Mouse (Mus musculus) stomach, embryonic 14.5 days (tissue): Measurements from ENCODE around the gene Gbp2. TPM values are rescaled to one million over a fixed set of nuclear protein-coding genes. Genes with fewer than 3 reads are reported as not detected.
A peak's percentile ranks its signal among the peaks of the same experiment; 100 is the strongest.

ENCODE experiments used
- ATAC-seq: fragments of 200-750 bp; cut with Nextera tagmentation; 2 replicates; pipeline ENCODE4 v1.8.0; 2017; ENCODE audit warnings: low read depth, moderate TSS enrichment; ENCODE audit not compliant: insufficient number of reproducible peaks, insufficient read depth, low FRiP score
- H3K27ac ChIP-seq: fragments of 300-500 bp; sonication (generic); 2 replicates; pipeline ENCODE4 v1.5.1; 2014; ENCODE audit warnings: mild to moderate bottlenecking, low read length, moderate library complexity, mixed read lengths
- H3K27me3 ChIP-seq: fragments of 300-500 bp; sonication (generic); 2 replicates; pipeline ENCODE4 v1.6.1; 2014; ENCODE audit warnings: low read length, control low read depth, mixed read lengths; ENCODE audit not compliant: control insufficient read depth, insufficient read depth
- H3K36me3 ChIP-seq: fragments of 300-500 bp; sonication (generic); 2 replicates; pipeline ENCODE4 v1.6.1; 2014; ENCODE audit warnings: mild to moderate bottlenecking, control low read depth, low read length, moderate library complexity, mixed read lengths; ENCODE audit not compliant: control insufficient read depth, insufficient read depth
- H3K4me1 ChIP-seq: fragments of 300-500 bp; sonication (generic); 2 replicates; pipeline ENCODE4 v1.6.1; 2014; ENCODE audit warnings: low read length, control low read depth, mixed read lengths; ENCODE audit not compliant: control insufficient read depth, insufficient read depth
- H3K4me2 ChIP-seq: fragments of 300-500 bp; sonication (generic); replicated peaks from 2 replicates; pipeline ENCODE4 v1.6.1; 2014; ENCODE audit warnings: low read depth, low read length, control low read depth
- H3K4me3 ChIP-seq: fragments of 300-500 bp; sonication (generic); 2 replicates; pipeline ENCODE4 v1.5.1; 2014; ENCODE audit warnings: low read depth, low read length, control low read depth
- H3K9ac ChIP-seq: fragments of 300-500 bp; sonication (generic); replicated peaks from 2 replicates; pipeline ENCODE4 v1.6.1; 2014; ENCODE audit warnings: low read depth, mild to moderate bottlenecking, control low read depth, low read length, moderate library complexity, mixed read lengths
- H3K9me3 ChIP-seq: fragments of 300-500 bp; sonication (generic); 2 replicates; pipeline ENCODE4 v1.6.1; 2016; ENCODE audit warnings: low read depth, low read length, control low read depth; ENCODE audit not compliant: control insufficient read depth
- WGBS: fragments of 180-500 bp; shearing (Covaris S2); extraction: QIAGEN DNeasy Blood & Tissue Kit; methylation state at CpG from one replicate; pipeline ENCODE4 v1.1.7; 2014; 5-methylcytosine and 5-hydroxymethylcytosine counted together
- polyA plus RNA-seq: library from polyadenylated mRNA; unstranded; fragments of >200 nt; fragmentation: Nextera tagmentation; extraction: Ambion mirVana; gene quantifications from 2 replicates; pipeline ENCODE4 v1.2.1, GENCODE M21; 2014

Gene Gbp2
- polyA plus RNA-seq: 3.3 and 3.7 TPM in 2 replicates

- H3K4me3 ChIP-seq: peak within 1 kb of the TSS; percentile 8; the same call in 1 of the 2 replicates
- H3K9ac ChIP-seq: no peak within 1 kb of the TSS
- 36% methylated on average over 4 of the region's 4 CpGs for WGBS
- no peaks in the 10 kb centered on the region for H3K9me3 ChIP-seq
- H3K4me2 ChIP-seq: peak within 1 kb of the TSS; percentile 33
- peak; percentile 61 for ATAC-seq
- H3K27me3 ChIP-seq: no peaks in the 10 kb centered on the region
- H3K27ac ChIP-seq: no peak within 1 kb of the TSS; the same call in 1 of the 2 replicates
- no peaks in the 10 kb centered on the region for H3K4me1 ChIP-seq
- no peaks in the 10 kb centered on the region for H3K36me3 ChIP-seq
These were observed at the start of gene Gbp2 for GRCm38 (mm10) chr3:142620111-142620955. Gbp2 (plus strand) TSS chr3:142620602.

DNA sequence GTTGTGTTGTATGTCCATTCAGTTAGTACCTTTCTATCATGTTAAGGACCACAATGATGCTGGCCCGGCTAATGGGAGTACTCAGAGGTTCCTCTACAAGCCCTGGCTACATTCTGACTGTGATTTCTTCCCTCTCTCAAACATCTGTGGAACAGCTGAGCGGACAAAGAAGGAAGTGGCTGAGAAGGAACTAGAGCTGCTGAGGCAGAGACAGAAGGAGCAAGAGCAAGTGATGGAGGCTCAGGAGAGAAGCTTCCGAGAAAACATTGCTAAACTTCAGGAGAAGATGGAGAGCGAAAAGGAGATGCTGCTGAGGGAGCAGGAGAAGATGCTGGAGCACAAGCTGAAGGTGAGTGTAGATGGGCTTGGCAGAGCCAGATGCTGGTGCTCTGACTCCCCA is 49.7 kb upstream of the Gbp2 start:
- no peaks in the 10 kb centered on the region for H3K27me3 ChIP-seq
- 90% methylated on average over 4 of the region's 4 CpGs for WGBS
- no peaks in the 10 kb centered on the region for H3K36me3 ChIP-seq
- ATAC-seq: no peak
- H3K4me3 ChIP-seq: no peak overlapping the region
- H3K4me2 ChIP-seq: no peak overlapping the region
- no peaks in the 10 kb centered on the region for H3K9me3 ChIP-seq
- no peak overlapping the region for H3K27ac ChIP-seq
- no peak overlapping the region for H3K9ac ChIP-seq
- H3K4me1 ChIP-seq: no peaks in the 10 kb centered on the region

DNA sequence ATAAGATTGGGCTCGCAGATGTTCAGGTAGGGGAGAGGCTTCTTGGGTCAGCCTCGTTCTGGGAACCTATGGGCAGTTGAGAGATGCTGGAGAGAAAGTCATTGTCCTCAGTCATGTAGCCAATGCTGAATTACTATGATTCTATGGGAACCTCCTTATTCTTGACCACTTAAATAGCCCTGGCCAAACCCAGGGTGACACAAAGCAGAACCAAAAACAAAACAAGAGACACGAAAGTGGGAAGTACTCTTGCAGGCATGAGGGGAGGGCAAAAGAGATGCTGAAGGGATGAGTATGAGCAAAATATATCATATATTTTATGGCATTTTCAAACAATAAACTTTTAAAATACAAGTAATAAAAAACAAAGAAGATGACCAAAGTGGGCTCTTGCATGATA is 43.3 kb upstream of the Gbp2 start:
- no peaks in the 10 kb centered on the region for H3K27me3 ChIP-seq
- 91% methylated on average over 3 of the region's 3 CpGs for whole genome bisulfite sequencing
- no peaks in the 10 kb centered on the region for H3K4me1 ChIP-seq
- no peak overlapping the region for H3K9ac ChIP-seq
- H3K4me3 ChIP-seq: no peak overlapping the region
- H3K36me3 ChIP-seq: no peaks in the 10 kb centered on the region
- H3K4me2 ChIP-seq: no peak overlapping the region
- H3K27ac ChIP-seq: no peak overlapping the region
- ATAC-seq: no peak
- H3K9me3 ChIP-seq: no peaks in the 10 kb centered on the region

GRCm38 (mm10) chr3:142578342-142578741 is 42.1 kb upstream of the Gbp2 start:
- Histone ChIP-seq H3K27ac (no peak overlapping the region), H3K9ac (no peak overlapping the region), H3K36me3 (no peaks in the 10 kb centered on the region), H3K27me3 (no peaks in the 10 kb centered on the region), H3K4me1 (no peaks in the 10 kb centered on the region), H3K4me3 (no peak overlapping the region), H3K4me2 (no peak overlapping the region), H3K9me3 (no peaks in the 10 kb centered on the region)
- WGBS: 89% methylated on average over 4 of the region's 4 CpGs
- ATAC-seq: no peak

- H3K9me3 ChIP-seq: no peaks in the 10 kb centered on the region
- ATAC-seq: no peak
- H3K27me3 ChIP-seq: no peaks in the 10 kb centered on the region
- H3K27ac ChIP-seq: no peak overlapping the region
- no peaks in the 10 kb centered on the region for H3K4me1 ChIP-seq
- H3K4me3 ChIP-seq: no peak overlapping the region
- H3K9ac ChIP-seq: no peak overlapping the region
- no peak overlapping the region for H3K4me2 ChIP-seq
- H3K36me3 ChIP-seq: no peaks in the 10 kb centered on the region
- WGBS: 87% methylated on average over 4 of the region's 4 CpGs
These were observed 37.3 kb upstream of the Gbp2 start for GRCm38 (mm10) chr3:142583067-142583466.

- Histone ChIP-seq H3K4me1 (no peaks in the 10 kb centered on the region), H3K4me2 (no peak overlapping the region), H3K9ac (no peak overlapping the region), H3K9me3 (no peaks in the 10 kb centered on the region), H3K4me3 (no peak overlapping the region), H3K36me3 (no peaks in the 10 kb centered on the region), H3K27ac (no peak overlapping the region), H3K27me3 (no peaks in the 10 kb centered on the region)
- no peak for ATAC-seq
These were observed 33.0 kb upstream of the Gbp2 start for GRCm38 (mm10) chr3:142587386-142587785.

DNA sequence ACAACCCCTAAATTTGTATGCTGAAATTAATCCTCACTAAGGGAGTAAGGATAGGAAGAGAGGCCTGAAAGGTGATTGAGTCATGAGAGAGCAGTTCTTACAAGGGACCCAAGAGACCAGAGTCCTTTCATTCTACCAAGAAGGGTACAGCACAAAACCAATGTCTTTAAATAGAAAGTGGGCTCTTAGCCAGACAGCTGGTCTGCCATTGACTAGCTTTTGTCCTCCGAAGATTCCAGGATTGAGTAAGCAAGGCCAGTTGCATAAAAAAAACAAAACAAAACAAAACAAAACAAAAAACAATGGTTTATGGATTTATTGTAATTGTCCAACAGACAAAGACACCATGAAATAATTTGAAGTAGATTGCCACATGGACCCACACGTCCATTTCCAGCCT is 31.5 kb upstream of the Gbp2 start:
- no peaks in the 10 kb centered on the region for H3K9me3 ChIP-seq
- no peak overlapping the region for H3K27ac ChIP-seq
- H3K9ac ChIP-seq: no peak overlapping the region
- no peak for ATAC-seq
- H3K27me3 ChIP-seq: no peaks in the 10 kb centered on the region
- WGBS: 72% methylated on average over 2 of the region's 2 CpGs
- H3K4me2 ChIP-seq: no peak overlapping the region
- H3K4me1 ChIP-seq: no peaks in the 10 kb centered on the region
- H3K36me3 ChIP-seq: no peaks in the 10 kb centered on the region
- no peak overlapping the region for H3K4me3 ChIP-seq

GRCm38 (mm10) chr3:142590431-142591067 is 29.9 kb upstream of the Gbp2 start:
- no peaks in the 10 kb centered on the region for H3K4me1 ChIP-seq
- no peak overlapping the region for H3K27ac ChIP-seq
- H3K27me3 ChIP-seq: no peaks in the 10 kb centered on the region
- H3K4me3 ChIP-seq: no peak overlapping the region
- H3K36me3 ChIP-seq: no peaks in the 10 kb centered on the region
- whole genome bisulfite sequencing: 81% methylated on average over 4 of the region's 4 CpGs
- H3K4me2 ChIP-seq: no peak overlapping the region
- H3K9me3 ChIP-seq: no peaks in the 10 kb centered on the region
- ATAC-seq: no peak
- H3K9ac ChIP-seq: no peak overlapping the region
